Mouse (Mus musculus) C2C12 (cell line): Measurements from ENCODE around the gene Hpse2. TPM values are rescaled to one million over a fixed set of nuclear protein-coding genes. Genes with fewer than 3 reads are reported as not detected.

Experiments
- H3K27me3 ChIP-seq: one replicate; pipeline ENCODE4 v1.6.1; 2011; ENCODE audit not compliant: control insufficient read depth, insufficient read depth, insufficient read length
- H3K36me3 ChIP-seq: one replicate; pipeline ENCODE4 v1.6.1; 2011; ENCODE audit not compliant: control insufficient read depth, insufficient read depth
- H3K4me3 ChIP-seq: one replicate; pipeline ENCODE4 v1.5.1; 2011; ENCODE audit warnings: mild to moderate bottlenecking, control low read depth; ENCODE audit not compliant: poor library complexity, insufficient read depth, severe bottlenecking
- H3K79me2 ChIP-seq: one replicate; pipeline ENCODE4 v1.6.1; 2011; ENCODE audit not compliant: control insufficient read depth, insufficient read depth
- H3K79me3 ChIP-seq: one replicate; pipeline ENCODE4 v1.6.1; 2011; ENCODE audit warnings: low read depth, control low read depth
- H3ac ChIP-seq: one replicate; pipeline ENCODE3; 2011; ENCODE audit warnings: low read depth; ENCODE audit not compliant: control insufficient read depth, insufficient read length
- CEBPB ChIP-seq: IDR thresholded peaks from one replicate; pipeline ENCODE4 v1.6.1; 2011; ENCODE audit warnings: low read depth, mild to moderate bottlenecking, control low read depth, moderate library complexity
- CTCF ChIP-seq: IDR thresholded peaks from one replicate; pipeline ENCODE4 v1.5.1; 2011; ENCODE audit not compliant: control insufficient read depth, insufficient read depth, insufficient read length
- FOSL1 ChIP-seq: IDR thresholded peaks from one replicate; pipeline ENCODE4 v1.8.0; 2011; ENCODE audit warnings: mild to moderate bottlenecking, low read length; ENCODE audit not compliant: poor library complexity, insufficient read depth, severe bottlenecking
- MAX ChIP-seq: IDR thresholded peaks from one replicate; pipeline ENCODE4 v1.6.1; 2011; ENCODE audit warnings: mild to moderate bottlenecking, control low read depth
- MYOD1 ChIP-seq: IDR thresholded peaks from one replicate; pipeline ENCODE4 v1.6.1; 2011; ENCODE audit warnings: low read depth; ENCODE audit not compliant: control insufficient read depth, insufficient read length
- MYOG ChIP-seq: IDR thresholded peaks from one replicate; pipeline ENCODE4 v1.6.1; 2011; ENCODE audit not compliant: control insufficient read depth, insufficient read length; ENCODE audit errors: extremely low read depth
- USF1 ChIP-seq: IDR thresholded peaks from one replicate; pipeline ENCODE4 v1.6.1; 2011; ENCODE audit warnings: low read depth, mild to moderate bottlenecking, control low read depth, moderate library complexity
- polyA plus RNA-seq: library from polyadenylated mRNA; unstranded; fragments of >200 nt; fragmentation: generic; extraction: Trizol; gene quantifications from one replicate; pipeline ENCODE4 v1.2.1, GENCODE M21; 2012; ENCODE audit warnings: missing spikeins

Gene Hpse2
- polyA plus RNA-seq, 1 experiment: not detected

GRCm38 (mm10) chr19:43147901-43148300 lies 240.3 kb downstream of the Hpse2 start:
- no peaks in the 10 kb centered on the region for H3K27me3 ChIP-seq
- H3ac ChIP-seq: no peak overlapping the region
- no peaks in the 10 kb centered on the region for H3K79me2 ChIP-seq
- no peaks in the 10 kb centered on the region for H3K79me3 ChIP-seq
- H3K4me3 ChIP-seq: no peak overlapping the region
- TF ChIP-seq FOSL1 (no peak), MYOG (no peak), CEBPB (no peak), MYOD1 (no peak), MAX (no peak), USF1 (no peak), CTCF (no peak)
- no peaks in the 10 kb centered on the region for H3K36me3 ChIP-seq

DNA sequence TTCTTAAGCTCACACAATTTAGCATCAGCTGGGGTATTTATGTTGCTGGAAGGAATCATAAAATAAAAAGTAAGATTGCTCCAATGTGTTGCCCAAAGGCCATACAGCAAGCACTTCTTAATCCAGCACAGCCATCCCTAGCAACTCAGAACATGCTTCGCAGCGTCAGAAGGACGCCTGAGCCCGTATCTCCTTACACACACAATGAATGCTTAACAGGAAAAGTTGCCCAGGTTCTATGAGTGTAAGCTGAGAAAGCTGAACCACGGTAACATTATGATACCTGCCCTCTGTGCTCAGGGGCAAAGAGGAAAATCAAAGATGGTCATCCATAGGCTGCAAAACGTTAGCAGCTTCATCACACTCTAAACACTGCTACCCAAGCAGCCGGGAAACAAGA lies 241.3 kb downstream of the Hpse2 start:
- TF ChIP-seq MYOG: no peak
- no peak for TF ChIP-seq CTCF
- TF ChIP-seq MAX: no peak
- no peak for TF ChIP-seq USF1
- TF ChIP-seq CEBPB: no peak
- Histone ChIP-seq H3K4me3 (no peak overlapping the region), H3K79me3 (no peaks in the 10 kb centered on the region), H3K27me3 (no peaks in the 10 kb centered on the region), H3K36me3 (no peaks in the 10 kb centered on the region), H3ac (no peak overlapping the region), H3K79me2 (no peaks in the 10 kb centered on the region)

DNA sequence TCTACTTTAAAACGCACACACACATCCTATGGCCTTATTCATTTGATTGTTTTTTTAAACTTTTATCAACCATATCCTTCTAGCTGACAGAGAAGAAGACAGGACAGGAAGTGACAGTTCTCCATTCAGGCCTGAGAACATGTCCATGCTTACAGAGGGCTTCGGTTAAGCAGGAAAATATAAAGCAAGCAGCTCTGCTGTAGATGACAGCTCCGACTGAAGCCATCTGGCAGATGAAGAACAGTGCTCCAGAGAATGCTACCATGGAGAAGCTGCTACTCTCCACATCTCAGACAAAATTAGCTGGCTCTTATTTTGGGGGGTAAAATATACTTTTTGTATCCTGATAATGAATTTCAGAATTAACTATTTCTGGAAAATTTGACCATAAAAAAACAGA lies 246.5 kb downstream of the Hpse2 start:
- Histone ChIP-seq H3K36me3 (no peaks in the 10 kb centered on the region), H3K4me3 (no peak overlapping the region), H3ac (no peak overlapping the region), H3K79me3 (no peaks in the 10 kb centered on the region), H3K27me3 (no peaks in the 10 kb centered on the region), H3K79me2 (no peaks in the 10 kb centered on the region)
- TF ChIP-seq FOSL1: no peak
- no peak for TF ChIP-seq MYOG
- no peak for TF ChIP-seq CTCF
- TF ChIP-seq CEBPB: no peak
- TF ChIP-seq MYOD1: no peak
- no peak for TF ChIP-seq MAX
- no peak for TF ChIP-seq USF1

DNA sequence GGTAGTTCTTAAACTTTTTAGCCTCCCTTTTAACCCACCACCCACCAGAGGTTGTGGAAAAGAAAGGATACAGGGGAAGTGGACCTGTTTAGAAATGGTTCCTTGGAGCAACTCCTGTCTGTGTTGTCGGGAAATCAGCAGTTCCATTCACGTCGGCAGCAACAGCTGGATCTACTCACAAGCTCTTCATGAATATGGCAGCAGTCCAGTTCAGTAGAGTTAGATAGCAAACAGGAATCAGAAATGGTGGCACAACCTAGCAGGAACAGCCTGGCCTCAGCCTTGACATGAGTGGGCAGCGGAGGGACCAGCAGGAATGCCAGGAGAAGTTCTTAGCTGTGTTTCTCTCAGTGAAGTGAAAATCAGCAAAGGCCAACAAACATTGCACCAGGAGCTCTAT lies 278.4 kb downstream of the Hpse2 start:
- Histone ChIP-seq H3K27me3 (no peaks in the 10 kb centered on the region), H3K79me2 (no peaks in the 10 kb centered on the region), H3K36me3 (no peaks in the 10 kb centered on the region), H3K79me3 (no peaks in the 10 kb centered on the region), H3K4me3 (no peak overlapping the region), H3ac (no peak overlapping the region)
- no peak for TF ChIP-seq MYOD1
- TF ChIP-seq FOSL1: no peak
- TF ChIP-seq MYOG: no peak
- no peak for TF ChIP-seq USF1
- no peak for TF ChIP-seq CEBPB
- TF ChIP-seq MAX: no peak
- no peak for TF ChIP-seq CTCF

GRCm38 (mm10) chr19:43096915-43097314 lies 291.2 kb downstream of the Hpse2 start:
- Histone ChIP-seq H3K4me3 (no peak overlapping the region), H3K79me3 (no peaks in the 10 kb centered on the region), H3K27me3 (no peaks in the 10 kb centered on the region), H3K36me3 (no peaks in the 10 kb centered on the region), H3ac (no peak overlapping the region), H3K79me2 (no peaks in the 10 kb centered on the region)
- TF ChIP-seq MYOG (no peak), FOSL1 (no peak), CEBPB (no peak), MYOD1 (no peak), CTCF (no peak), MAX (no peak), USF1 (no peak)

DNA sequence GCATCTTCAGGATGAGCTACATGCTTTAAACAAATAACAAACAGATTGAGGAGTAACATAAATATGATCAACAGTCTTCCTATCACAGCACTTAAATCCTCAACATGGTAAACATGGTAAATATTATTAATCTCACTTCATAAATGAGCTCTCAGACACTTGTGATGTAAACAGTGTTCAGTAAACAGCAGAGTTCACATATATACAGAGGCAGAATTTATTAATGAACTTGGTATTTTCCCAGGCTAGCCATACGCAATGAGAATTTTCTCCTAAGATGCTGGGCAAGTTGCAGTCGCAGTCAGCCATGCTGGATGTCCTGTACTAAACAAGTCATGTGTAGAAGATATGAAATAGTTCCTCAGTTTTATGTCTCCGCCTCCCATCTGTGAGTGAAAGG lies 300.9 kb downstream of the Hpse2 start:
- TF ChIP-seq CTCF: no peak
- no peak for TF ChIP-seq MYOD1
- TF ChIP-seq FOSL1: no peak
- TF ChIP-seq MAX: no peak
- no peak for TF ChIP-seq MYOG
- TF ChIP-seq CEBPB: no peak
- TF ChIP-seq USF1: no peak
- Histone ChIP-seq H3K36me3 (no peaks in the 10 kb centered on the region), H3ac (no peak overlapping the region), H3K79me3 (no peaks in the 10 kb centered on the region), H3K4me3 (no peak overlapping the region), H3K27me3 (no peaks in the 10 kb centered on the region), H3K79me2 (no peaks in the 10 kb centered on the region)

GRCm38 (mm10) chr19:43064155-43064554 lies 324.0 kb downstream of the Hpse2 start:
- H3K36me3 ChIP-seq: no peaks in the 10 kb centered on the region
- TF ChIP-seq MYOG: no peak
- TF ChIP-seq MYOD1: no peak
- no peak for TF ChIP-seq FOSL1
- TF ChIP-seq MAX: no peak
- no peak for TF ChIP-seq USF1
- TF ChIP-seq CTCF: no peak
- no peak for TF ChIP-seq CEBPB
- H3K79me3 ChIP-seq: no peaks in the 10 kb centered on the region

More at GRCm38 (mm10) chr19:43064155-43064554, 324.0 kb downstream of the Hpse2 start:
- Histone ChIP-seq H3K79me2 (no peaks in the 10 kb centered on the region), H3ac (no peak overlapping the region), H3K27me3 (no peaks in the 10 kb centered on the region), H3K4me3 (no peak overlapping the region)
